Mouse (Mus musculus) embryonic facial prominence, embryonic 13.5 days (tissue): ENCODE data around the gene Spint1. TPM values are rescaled to one million over a fixed set of nuclear protein-coding genes. Genes with fewer than 3 reads are reported as not detected.

Source experiments
- ATAC-seq: fragments of 200-750 bp; cut with Nextera tagmentation; 2 replicates; pipeline ENCODE4 v1.8.0; 2017; ENCODE audit warnings: low read depth; ENCODE audit not compliant: insufficient number of reproducible peaks, insufficient read depth, low FRiP score, low TSS enrichment
- H3K27ac ChIP-seq: fragments of 300-500 bp; sonication (generic); 2 replicates; pipeline ENCODE4 v1.5.1; 2015; ENCODE audit warnings: moderate library complexity, mild to moderate bottlenecking, inconsistent platforms
- H3K27me3 ChIP-seq: fragments of 300-500 bp; sonication (generic); 2 replicates; pipeline ENCODE4 v1.6.1; 2015; ENCODE audit warnings: mild to moderate bottlenecking, inconsistent platforms
- H3K36me3 ChIP-seq: fragments of 300-500 bp; sonication (generic); 2 replicates; pipeline ENCODE4 v1.6.1; 2015; ENCODE audit warnings: mild to moderate bottlenecking, inconsistent platforms
- H3K4me1 ChIP-seq: fragments of 300-500 bp; sonication (generic); 2 replicates; pipeline ENCODE4 v1.6.1; 2015; ENCODE audit warnings: inconsistent platforms
- H3K4me2 ChIP-seq: fragments of 300-500 bp; sonication (generic); 2 replicates; pipeline ENCODE4 v1.6.1; 2015; ENCODE audit warnings: moderate library complexity, mild to moderate bottlenecking, inconsistent platforms
- H3K4me3 ChIP-seq: fragments of 300-500 bp; sonication (generic); 2 replicates; pipeline ENCODE4 v1.5.1; 2015; ENCODE audit warnings: mild to moderate bottlenecking, inconsistent platforms
- H3K9ac ChIP-seq: fragments of 300-500 bp; sonication (generic); 2 replicates; pipeline ENCODE4 v1.6.1; 2015; ENCODE audit warnings: mild to moderate bottlenecking, inconsistent platforms
- H3K9me3 ChIP-seq: fragments of 300-500 bp; sonication (generic); 2 replicates; pipeline ENCODE4 v1.6.1; 2016; ENCODE audit warnings: inconsistent platforms
- WGBS: fragments of 180-500 bp; shearing (Covaris S2); methylation state at CpG from one replicate; pipeline ENCODE4 v1.1.7; 2015; ENCODE audit warnings: mixed read lengths; 5-methylcytosine and 5-hydroxymethylcytosine counted together
- polyA plus RNA-seq: library from polyadenylated mRNA; unstranded; fragments of >200 nt; fragmentation: Nextera tagmentation; extraction: Ambion mirVana; gene quantifications from 2 replicates; pipeline ENCODE4 v1.2.1, GENCODE M21; 2015

Spint1 gene
- polyA plus RNA-seq, 1 experiment from 2014 or later: 15.4 TPM

DNA sequence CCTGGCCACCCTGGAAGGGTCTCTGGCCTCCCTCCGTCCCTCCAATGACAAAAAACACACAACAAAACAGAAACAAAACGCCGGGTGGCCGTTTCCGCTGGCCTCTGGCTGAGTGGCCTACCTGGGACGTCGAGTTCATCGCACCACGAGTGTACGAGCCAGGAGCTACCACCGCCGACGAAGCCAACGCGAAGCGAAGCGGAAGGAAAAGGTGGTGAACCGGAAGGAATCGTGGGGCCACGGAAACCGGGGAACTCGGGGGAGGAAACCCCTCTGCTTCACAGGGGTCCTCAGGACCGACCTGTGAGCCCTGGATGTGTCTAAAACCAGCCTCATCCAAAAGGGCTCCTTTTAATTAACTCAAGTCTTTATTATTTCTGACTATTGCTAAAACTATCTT, 40.6 kb downstream of the Spint1 start:
- 89% methylated on average over 23 of the region's 23 CpGs for WGBS
- Histone ChIP-seq H3K27me3 (no peaks in the 10 kb centered on the region), H3K4me3 (no peak overlapping the region)

DNA sequence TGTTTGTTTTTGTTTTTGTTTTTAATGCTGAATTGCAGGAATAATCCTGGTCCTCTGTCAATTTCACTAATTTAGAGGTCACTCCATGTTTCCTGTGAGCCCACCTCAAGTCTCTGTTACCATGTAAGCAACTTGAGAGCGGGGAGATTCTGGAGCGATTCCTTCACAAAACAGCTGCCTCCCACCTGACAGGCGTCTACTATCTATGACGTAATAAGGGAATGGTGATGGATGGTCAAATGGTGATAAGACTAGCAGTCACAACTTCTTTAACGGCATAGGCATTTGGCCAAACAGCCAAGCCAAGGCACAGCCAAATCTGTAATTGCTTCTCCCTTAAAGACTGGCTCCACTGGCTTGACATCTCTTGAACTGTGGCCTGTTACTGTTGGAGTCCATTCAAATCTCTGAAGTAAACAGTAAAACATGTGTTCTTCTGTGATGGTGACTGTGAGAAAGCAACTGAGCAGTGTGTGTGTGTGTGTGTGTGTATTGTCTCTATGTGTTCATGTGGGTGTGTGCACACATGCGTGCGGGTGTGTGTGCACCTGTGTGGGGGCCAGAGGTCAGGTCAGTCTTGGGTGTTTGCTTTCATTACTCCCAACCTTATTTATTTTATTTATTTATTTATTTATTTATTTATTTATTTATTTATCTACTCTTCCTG, 44.9 kb downstream of the Spint1 start:
- Histone ChIP-seq H3K27ac (no peak overlapping the region), H3K27me3 (no peaks in the 10 kb centered on the region), H3K4me3 (no peak overlapping the region), H3K4me1 (no peaks in the 10 kb centered on the region), H3K36me3 (no peaks in the 10 kb centered on the region), H3K9me3 (no peaks in the 10 kb centered on the region), H3K9ac (no peak overlapping the region), H3K4me2 (no peak overlapping the region)
- ATAC-seq: no peak
- 89% methylated on average over 7 of the region's 7 CpGs for WGBS

More for the DNA sequence above, 40.6 kb downstream of the Spint1 start:
- H3K9ac ChIP-seq: no peak overlapping the region
- H3K9me3 ChIP-seq: no peaks in the 10 kb centered on the region
- no peaks in the 10 kb centered on the region for H3K36me3 ChIP-seq
- H3K4me2 ChIP-seq: no peak overlapping the region
- no peaks in the 10 kb centered on the region for H3K4me1 ChIP-seq
- no peak overlapping the region for H3K27ac ChIP-seq
- no peak for ATAC-seq

DNA sequence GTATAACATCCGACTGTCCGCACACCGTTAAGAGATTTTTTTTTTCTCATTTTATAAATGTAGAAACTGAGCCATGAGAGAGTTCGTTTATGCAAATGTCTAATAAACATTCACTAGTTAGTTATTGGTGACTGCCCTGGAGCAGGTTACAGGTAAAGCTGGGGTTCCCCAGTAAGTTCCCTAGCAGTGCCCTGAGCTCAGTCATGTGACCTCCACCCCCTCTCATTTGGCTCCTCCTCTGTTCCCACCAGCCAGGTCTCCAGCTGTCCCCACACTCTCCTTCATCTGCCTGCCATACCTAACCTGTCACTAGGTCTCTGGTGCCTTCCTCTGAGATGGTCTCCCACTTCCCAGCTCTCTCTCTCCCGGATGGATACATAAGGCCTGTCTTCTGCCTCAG, 50.2 kb downstream of the Spint1 start:
- 90% methylated on average over 5 of the region's 5 CpGs for whole genome bisulfite sequencing
- Histone ChIP-seq H3K27me3 (no peaks in the 10 kb centered on the region), H3K9ac (peak overlapping the region; percentile 88; the same call in 1 of the 2 replicates), H3K4me2 (no peak overlapping the region), H3K4me3 (no peak overlapping the region), H3K36me3 (peaks cover 25% of the 10 kb centered on the region), H3K4me1 (peaks cover 13% of the 10 kb centered on the region), H3K9me3 (no peaks in the 10 kb centered on the region), H3K27ac (no peak overlapping the region)
- ATAC-seq: no peak

DNA sequence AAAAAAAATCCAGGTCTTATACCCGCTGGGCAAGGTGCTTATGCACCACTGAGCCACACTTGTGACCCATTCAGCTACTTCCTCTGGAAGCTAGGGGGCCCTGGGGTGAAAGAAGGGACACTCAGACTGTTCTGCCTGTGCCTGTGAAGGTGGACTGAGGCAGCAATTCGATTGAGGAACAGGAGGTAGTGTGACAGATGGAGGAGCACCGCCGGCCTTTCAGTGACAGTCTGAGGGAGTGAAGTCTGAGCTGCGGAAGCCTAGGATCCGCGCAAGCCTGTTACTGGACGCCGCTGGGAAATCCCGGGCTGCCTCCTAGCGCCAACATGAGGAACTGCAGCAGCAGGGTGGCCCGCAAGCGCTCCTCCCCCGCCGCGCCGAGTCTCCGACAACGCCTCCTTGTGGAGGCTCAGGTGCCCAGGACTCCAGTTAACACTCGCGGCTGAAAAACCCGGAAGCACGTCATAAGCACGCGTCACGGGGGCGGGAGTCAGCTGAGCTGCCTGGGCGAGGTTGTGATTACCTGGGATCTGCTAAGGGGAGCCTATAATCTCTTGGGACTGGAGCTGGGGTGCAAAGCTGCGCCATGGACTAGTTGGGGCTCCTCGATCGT, 51.2 kb downstream of the Spint1 start, which contains the start of gene Vps18:
Vps18 (plus strand) TSS at position 471 of the 613 bp plus-strand sequence.
- Histone ChIP-seq H3K4me3 (peak within 1 kb of the TSS; percentile 79), H3K27ac (peak within 1 kb of the TSS; percentile 16; the same call in 1 of the 2 replicates), H3K36me3 (peaks cover 35% of the 10 kb centered on the region), H3K4me1 (peaks cover 13% of the 10 kb centered on the region), H3K9me3 (no peaks in the 10 kb centered on the region), H3K9ac (peak within 1 kb of the TSS; percentile 88), H3K4me2 (peak within 1 kb of the TSS; percentile 92), H3K27me3 (no peaks in the 10 kb centered on the region)
- ATAC-seq: peak; percentile 89
- WGBS: 1% methylated on average over 31 of the region's 31 CpGs

DNA sequence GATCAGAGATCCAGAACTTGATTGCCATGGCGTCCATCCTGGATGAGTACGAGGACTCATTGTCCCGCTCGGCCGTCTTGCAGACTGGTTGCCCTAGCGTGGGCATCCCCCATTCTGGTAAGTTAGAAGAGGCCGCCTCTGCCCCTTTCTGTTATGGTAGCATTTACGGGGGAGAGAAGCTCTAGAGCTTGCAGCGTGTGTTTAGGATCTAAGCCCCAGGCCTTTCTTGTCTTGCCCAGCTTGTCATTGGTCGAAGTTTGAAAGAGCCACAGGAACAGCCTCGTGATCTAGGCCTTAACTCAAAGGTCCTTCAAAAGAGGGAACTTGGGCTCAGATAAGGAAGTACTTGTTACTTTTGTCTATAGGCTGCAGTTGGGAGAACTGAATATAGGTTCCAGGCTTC, 51.9 kb downstream of the Spint1 start:
- Histone ChIP-seq H3K4me3 (peak overlapping the region; percentile 79), H3K36me3 (peaks cover 41% of the 10 kb centered on the region), H3K4me1 (peaks cover 13% of the 10 kb centered on the region), H3K9ac (peak overlapping the region; percentile 88), H3K4me2 (peak overlapping the region; percentile 92), H3K9me3 (no peaks in the 10 kb centered on the region), H3K27ac (peak overlapping the region; percentile 16; the same call in 1 of the 2 replicates), H3K27me3 (no peaks in the 10 kb centered on the region)
- 3% methylated on average over 11 of the region's 11 CpGs for WGBS
- no peak for ATAC-seq

DNA sequence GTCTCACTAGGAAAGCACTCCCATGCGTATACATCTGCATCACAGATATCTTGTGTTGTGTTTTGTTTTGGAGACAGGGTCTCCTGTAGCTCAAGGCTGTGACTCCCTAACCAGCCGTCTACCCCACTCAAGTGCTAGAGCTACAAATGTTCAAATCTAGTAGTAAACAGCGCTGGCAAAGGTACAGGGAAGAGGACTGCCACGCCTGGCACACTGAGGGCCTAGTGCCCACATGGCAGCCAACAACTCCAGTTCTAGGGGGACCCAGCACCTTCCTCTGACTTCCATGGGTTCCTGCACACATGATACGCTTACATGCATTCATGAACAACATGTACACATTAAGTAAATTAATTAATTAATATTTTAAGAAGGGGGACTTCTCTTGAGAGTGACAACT, 55.1 kb downstream of the Spint1 start:
- Histone ChIP-seq H3K27ac (no peak overlapping the region), H3K9ac (no peak overlapping the region), H3K36me3 (peaks cover 67% of the 10 kb centered on the region), H3K4me3 (no peak overlapping the region), H3K4me2 (no peak overlapping the region), H3K9me3 (no peaks in the 10 kb centered on the region), H3K27me3 (no peaks in the 10 kb centered on the region), H3K4me1 (peaks cover 13% of the 10 kb centered on the region)
- WGBS: 93% methylated on average over 5 of the region's 5 CpGs
- no peak for ATAC-seq

DNA sequence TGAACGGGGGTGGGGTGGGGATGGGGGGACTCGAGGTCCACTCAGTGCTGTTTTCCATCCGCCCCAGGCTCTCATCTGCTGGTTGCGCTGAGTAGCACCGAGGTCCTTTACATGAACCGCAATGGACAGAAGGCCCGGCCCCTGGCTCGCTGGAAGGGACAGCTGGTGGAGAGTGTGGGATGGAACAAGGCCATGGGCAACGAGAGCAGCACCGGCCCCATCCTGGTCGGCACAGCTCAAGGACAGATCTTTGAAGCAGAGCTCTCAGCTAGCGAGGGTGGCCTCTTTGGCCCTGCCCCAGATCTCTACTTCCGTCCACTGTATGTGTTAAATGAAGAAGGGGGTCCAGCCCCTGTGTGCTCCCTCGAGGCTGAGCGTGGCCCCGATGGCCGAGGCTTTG, 55.7 kb downstream of the Spint1 start:
- WGBS: 92% methylated on average over 17 of the region's 17 CpGs
- Histone ChIP-seq H3K9me3 (no peaks in the 10 kb centered on the region), H3K4me3 (no peak overlapping the region), H3K27me3 (no peaks in the 10 kb centered on the region), H3K27ac (no peak overlapping the region), H3K36me3 (peaks cover 73% of the 10 kb centered on the region), H3K4me1 (peaks cover 13% of the 10 kb centered on the region), H3K4me2 (no peak overlapping the region), H3K9ac (0 out of 2 replicates have a peak overlapping the region, but pooled peaks have one; percentile 6)
- ATAC-seq: no peak

DNA sequence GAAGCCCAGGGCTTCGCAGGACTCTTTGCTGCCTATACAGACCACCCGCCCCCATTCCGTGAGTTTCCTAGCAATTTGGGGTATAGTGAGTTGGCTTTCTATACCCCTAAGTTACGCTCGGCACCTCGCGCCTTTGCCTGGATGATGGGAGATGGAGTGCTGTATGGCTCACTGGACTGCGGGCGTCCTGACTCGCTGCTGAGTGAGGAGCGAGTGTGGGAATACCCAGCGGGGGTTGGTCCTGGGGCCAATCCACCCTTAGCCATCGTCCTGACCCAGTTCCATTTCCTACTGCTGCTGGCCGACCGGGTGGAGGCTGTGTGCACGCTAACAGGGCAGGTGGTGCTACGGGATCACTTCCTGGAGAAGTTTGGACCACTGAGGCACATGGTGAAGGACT, 56.1 kb downstream of the Spint1 start:
- Histone ChIP-seq H3K4me2 (no peak overlapping the region), H3K27me3 (no peaks in the 10 kb centered on the region), H3K27ac (no peak overlapping the region), H3K36me3 (peaks cover 76% of the 10 kb centered on the region), H3K9ac (0 out of 2 replicates have a peak overlapping the region, but pooled peaks have one; percentile 6), H3K9me3 (no peaks in the 10 kb centered on the region), H3K4me1 (peaks cover 13% of the 10 kb centered on the region), H3K4me3 (no peak overlapping the region)
- ATAC-seq: no peak
- 95% methylated on average over 17 of the region's 17 CpGs for WGBS

DNA sequence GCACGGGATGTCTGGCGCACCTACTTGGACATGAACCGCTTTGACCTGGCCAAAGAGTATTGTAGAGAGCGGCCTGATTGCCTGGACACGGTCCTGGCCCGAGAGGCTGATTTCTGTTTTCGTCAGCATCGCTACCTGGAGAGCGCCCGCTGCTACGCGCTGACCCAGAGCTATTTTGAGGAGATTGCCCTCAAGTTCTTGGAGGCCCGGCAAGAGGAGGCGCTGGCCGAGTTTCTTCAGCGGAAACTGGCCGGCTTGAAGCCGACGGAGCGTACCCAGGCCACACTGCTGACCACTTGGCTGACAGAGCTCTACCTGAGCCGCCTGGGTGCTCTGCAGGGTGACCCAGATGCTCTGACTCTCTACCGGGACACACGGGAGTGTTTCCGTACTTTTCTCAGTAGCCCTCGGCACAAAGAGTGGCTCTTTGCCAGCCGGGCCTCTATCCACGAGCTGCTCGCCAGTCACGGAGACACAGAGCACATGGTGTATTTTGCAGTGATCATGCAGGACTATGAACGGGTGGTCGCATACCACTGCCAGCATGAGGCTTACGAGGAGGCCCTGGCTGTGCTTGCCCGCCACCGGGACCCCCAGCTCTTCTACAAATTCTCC, 56.7 kb downstream of the Spint1 start:
- ATAC-seq: no peak
- Histone ChIP-seq H3K9me3 (no peaks in the 10 kb centered on the region), H3K4me2 (no peak overlapping the region), H3K36me3 (peaks cover 80% of the 10 kb centered on the region), H3K27me3 (no peaks in the 10 kb centered on the region), H3K27ac (no peak overlapping the region), H3K4me1 (peaks cover 13% of the 10 kb centered on the region), H3K4me3 (no peak overlapping the region), H3K9ac (no peak overlapping the region)
- 95% methylated on average over 34 of the region's 34 CpGs for WGBS

DNA sequence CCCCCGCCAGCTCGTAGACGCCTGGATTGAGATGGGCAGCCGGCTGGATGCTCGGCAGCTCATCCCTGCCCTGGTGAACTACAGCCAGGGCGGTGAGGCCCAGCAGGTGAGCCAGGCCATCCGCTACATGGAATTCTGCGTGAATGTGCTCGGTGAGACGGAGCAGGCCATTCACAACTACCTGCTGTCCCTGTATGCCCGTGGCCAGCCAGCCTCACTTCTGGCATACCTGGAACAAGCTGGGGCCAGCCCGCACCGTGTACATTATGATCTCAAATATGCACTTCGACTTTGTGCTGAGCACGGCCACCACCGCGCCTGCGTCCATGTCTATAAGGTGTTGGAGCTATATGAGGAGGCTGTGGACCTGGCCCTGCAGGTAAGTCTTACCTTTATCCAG, 57.2 kb downstream of the Spint1 start:
- H3K36me3 ChIP-seq: peaks cover 85% of the 10 kb centered on the region
- H3K9ac ChIP-seq: no peak overlapping the region
- H3K27me3 ChIP-seq: no peaks in the 10 kb centered on the region
- peaks cover 10% of the 10 kb centered on the region for H3K4me1 ChIP-seq
- H3K9me3 ChIP-seq: no peaks in the 10 kb centered on the region
- no peak overlapping the region for H3K27ac ChIP-seq
- no peak overlapping the region for H3K4me2 ChIP-seq
- 95% methylated on average over 18 of the region's 18 CpGs for WGBS
- no peak for ATAC-seq
- H3K4me3 ChIP-seq: no peak overlapping the region

DNA sequence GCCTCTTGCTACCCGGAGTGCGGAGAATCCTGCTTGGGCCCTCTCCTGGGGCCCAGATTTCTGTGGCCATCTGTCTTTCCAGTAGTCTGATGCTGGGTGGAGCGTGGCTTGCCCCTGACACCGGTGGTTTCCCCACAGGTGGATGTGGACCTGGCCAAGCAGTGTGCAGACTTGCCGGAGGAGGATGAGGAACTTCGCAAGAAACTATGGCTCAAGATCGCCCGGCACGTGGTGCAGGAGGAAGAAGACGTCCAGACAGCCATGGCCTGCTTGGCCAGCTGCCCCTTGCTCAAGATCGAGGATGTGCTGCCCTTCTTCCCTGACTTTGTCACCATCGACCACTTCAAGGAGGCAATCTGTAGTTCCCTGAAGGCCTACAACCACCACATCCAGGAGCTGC, 59.6 kb downstream of the Spint1 start:
- H3K9ac ChIP-seq: no peak overlapping the region
- 93% methylated on average over 12 of the region's 12 CpGs for WGBS
- no peak overlapping the region for H3K27ac ChIP-seq
- no peaks in the 10 kb centered on the region for H3K9me3 ChIP-seq
- H3K4me3 ChIP-seq: no peak overlapping the region
- no peaks in the 10 kb centered on the region for H3K27me3 ChIP-seq
- H3K4me2 ChIP-seq: no peak overlapping the region
- peaks cover 17% of the 10 kb centered on the region for H3K4me1 ChIP-seq
- peaks cover 81% of the 10 kb centered on the region for H3K36me3 ChIP-seq
- no peak for ATAC-seq

DNA sequence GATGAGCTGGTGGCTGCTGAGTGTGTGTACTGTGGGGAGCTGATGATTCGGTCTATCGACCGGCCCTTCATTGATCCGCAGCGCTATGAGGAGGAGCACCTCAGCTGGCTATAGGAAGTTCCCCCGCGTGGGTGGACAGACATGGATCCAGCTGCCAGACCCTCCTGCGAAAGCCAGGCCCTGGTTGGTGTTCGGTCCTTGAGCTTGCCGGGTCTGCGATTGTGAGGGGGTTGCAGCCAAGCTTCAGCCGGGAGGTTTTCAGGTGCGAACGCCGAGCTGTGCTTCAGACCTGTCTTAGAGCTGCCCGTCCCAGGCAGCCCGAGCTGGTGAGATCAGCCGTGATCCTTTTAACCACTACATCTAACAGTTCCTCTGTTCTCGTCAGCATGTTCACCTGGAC, 60.3 kb downstream of the Spint1 start:
- no peak for ATAC-seq
- Histone ChIP-seq H3K9me3 (no peaks in the 10 kb centered on the region), H3K4me1 (peaks cover 17% of the 10 kb centered on the region), H3K4me2 (no peak overlapping the region), H3K9ac (no peak overlapping the region), H3K36me3 (peaks cover 74% of the 10 kb centered on the region), H3K27ac (no peak overlapping the region), H3K27me3 (no peaks in the 10 kb centered on the region), H3K4me3 (no peak overlapping the region)
- 96% methylated on average over 19 of the region's 19 CpGs for WGBS
